Mouse (Mus musculus): ENCODE data around the gene Tex29. TPM values are rescaled to one million over a fixed set of nuclear protein-coding genes. Genes with fewer than 3 reads are reported as not detected.
"Not testable (repeated sequence)": the region's sequence is repeated elsewhere in the genome, so short reads cannot be mapped to it uniquely, and the experiment has no call there.

The Tex29 gene
- polyA plus RNA-seq, 1 experiment from 2014 or later = 0.20 TPM

DNA sequence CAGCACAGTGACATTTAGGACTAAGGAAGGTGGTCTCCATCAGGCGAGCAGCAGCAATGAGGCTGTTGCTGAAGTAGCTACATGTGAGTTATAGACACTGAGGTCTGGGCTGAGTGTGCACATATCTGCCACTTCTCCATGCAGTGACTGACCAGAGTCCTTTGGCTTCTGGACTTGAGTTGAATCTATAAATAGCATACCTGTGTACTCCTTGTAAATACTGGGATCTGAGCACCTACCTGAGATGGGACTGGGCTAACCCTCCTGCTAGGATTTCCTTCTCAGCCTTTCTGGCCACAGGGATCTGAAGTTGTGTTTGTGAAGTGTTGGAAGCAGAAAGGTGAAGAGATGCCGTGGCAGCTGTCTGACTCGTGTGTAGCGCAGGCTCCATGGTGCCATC is 7.1 kb upstream of the Tex29 start:
- Histone ChIP-seq H3K36me3 (peaks cover 59% of the 10 kb centered on the region), H3K27ac (no peak overlapping the region), H3K9ac (no peak overlapping the region), H3K4me2 (replicated peaks) (no peak overlapping the region), H3K27me3 (no peaks in the 10 kb centered on the region), H3K4me3 (no peak overlapping the region), H3K9me3 (no peaks in the 10 kb centered on the region), H3K4me1 (no peaks in the 10 kb centered on the region)
- WGBS = 85% methylated on average over 4 of the region's 4 CpGs
- no peak for ATAC-seq (ENCODE audit: insufficient number of reproducible peaks, insufficient read depth, low FRiP score, low TSS enrichment)

DNA sequence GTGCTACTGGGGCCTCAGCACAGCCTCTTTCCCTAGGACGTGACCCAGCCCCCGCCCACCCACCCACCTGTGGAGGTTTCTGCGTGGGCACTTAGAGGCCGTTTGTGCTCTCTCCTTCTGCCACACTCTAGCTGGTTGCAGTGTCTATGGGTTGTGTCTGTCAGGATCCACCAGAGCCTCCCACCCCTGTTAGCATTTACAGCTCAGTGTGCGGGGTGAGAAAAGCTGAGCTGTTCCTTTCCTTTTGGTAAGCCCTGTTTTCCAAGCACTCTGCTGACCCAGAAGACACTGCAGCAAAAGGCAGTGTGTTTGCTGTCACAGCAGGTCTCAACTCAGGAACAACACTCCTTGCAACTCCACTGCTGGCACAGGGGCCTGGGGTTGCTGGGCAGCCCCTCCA is 6.1 kb upstream of the Tex29 start:
- Histone ChIP-seq H3K27me3 (no peaks in the 10 kb centered on the region), H3K36me3 (peaks cover 50% of the 10 kb centered on the region), H3K9me3 (no peaks in the 10 kb centered on the region), H3K27ac (no peak overlapping the region), H3K4me3 (no peak overlapping the region), H3K9ac (no peak overlapping the region), H3K4me1 (no peaks in the 10 kb centered on the region), H3K4me2 (replicated peaks) (no peak overlapping the region)
- no peak for ATAC-seq (ENCODE audit: insufficient number of reproducible peaks, insufficient read depth, low FRiP score, low TSS enrichment)
- 86% methylated on average over 5 of the region's 5 CpGs for WGBS

DNA sequence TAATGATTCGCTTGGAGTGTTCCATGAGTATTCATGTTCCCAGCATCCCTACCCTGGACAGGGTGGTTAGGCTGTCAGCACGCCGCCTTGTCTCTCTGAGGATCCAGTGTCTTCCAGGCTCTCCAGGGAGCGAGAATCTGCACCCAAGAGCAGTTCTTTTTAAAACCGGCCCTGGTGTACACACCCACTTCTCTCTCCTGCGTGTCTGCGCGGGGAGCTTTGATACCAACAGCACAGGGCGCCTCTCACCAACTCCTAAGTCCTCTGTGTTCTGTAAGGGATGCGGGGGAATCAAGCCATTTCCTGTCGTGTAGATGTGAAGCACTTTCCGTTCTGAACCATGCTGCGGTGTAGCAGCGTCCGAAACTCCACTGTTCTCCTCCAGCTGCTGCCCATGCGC is 5.6 kb upstream of the Tex29 start:
- peaks cover 45% of the 10 kb centered on the region for H3K36me3 ChIP-seq
- H3K27me3 ChIP-seq = no peaks in the 10 kb centered on the region
- H3K9me3 ChIP-seq = no peaks in the 10 kb centered on the region
- WGBS = 88% methylated on average over 16 of the region's 16 CpGs
- H3K4me1 ChIP-seq = no peaks in the 10 kb centered on the region
- no peak overlapping the region for H3K4me3 ChIP-seq
- no peak overlapping the region for H3K9ac ChIP-seq
- no peak for ATAC-seq (ENCODE audit: insufficient number of reproducible peaks, insufficient read depth, low FRiP score, low TSS enrichment)
- H3K4me2 ChIP-seq (replicated peaks) = no peak overlapping the region
- no peak overlapping the region for H3K27ac ChIP-seq

DNA sequence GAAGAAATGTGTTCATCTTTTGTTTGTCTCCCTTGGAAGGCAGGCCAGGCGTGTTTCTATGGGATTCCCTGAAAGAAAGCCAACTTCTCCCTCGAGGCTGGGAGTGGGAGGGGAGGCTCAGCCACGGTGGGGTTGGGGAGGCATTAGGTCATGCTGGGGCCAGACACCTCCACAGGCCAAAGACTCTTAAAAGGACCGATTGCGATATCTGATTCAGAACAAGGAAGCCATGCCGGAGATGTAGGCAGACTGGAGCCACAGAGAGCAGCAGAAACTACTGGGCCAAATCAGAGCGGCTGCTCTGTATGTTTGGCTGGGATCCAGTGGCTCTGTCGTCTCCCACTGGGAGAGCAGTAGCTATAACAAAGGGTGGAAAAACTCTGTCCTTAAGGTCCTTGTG is 1.3 kb downstream of the Tex29 start:
- H3K4me1 ChIP-seq = no peaks in the 10 kb centered on the region
- 49% methylated on average over 8 of the region's 8 CpGs for WGBS
- H3K4me3 ChIP-seq = no peak overlapping the region
- no peaks in the 10 kb centered on the region for H3K9me3 ChIP-seq
- H3K9ac ChIP-seq = no peak overlapping the region
- ATAC-seq (ENCODE audit: insufficient number of reproducible peaks, insufficient read depth, low FRiP score, low TSS enrichment) = no peak
- H3K27me3 ChIP-seq = no peaks in the 10 kb centered on the region
- H3K27ac ChIP-seq = no peak overlapping the region
- no peaks in the 10 kb centered on the region for H3K36me3 ChIP-seq
- H3K4me2 ChIP-seq (replicated peaks) = no peak overlapping the region

DNA sequence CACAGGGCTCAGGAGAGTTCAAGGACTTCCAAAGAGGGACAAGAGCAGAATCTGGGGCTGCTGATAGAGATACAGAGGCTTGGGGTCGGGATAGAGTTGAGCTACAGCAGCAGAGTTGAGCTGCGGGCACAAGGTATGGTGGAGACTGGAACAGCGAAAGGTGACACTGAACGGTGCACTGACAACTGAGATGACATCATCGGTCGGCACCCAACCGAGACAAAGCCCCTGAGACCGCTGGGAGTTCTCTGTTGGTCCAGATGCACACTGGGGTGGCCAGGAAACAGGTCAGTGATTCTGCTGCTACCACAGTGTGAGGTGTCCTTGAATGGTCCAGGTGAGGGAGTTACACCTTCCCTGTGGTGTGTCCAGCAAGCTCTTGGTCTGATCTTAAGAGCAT is 2.5 kb downstream of the Tex29 start:
- Histone ChIP-seq H3K27ac (no peak overlapping the region), H3K27me3 (no peaks in the 10 kb centered on the region), H3K4me3 (no peak overlapping the region), H3K36me3 (no peaks in the 10 kb centered on the region), H3K4me2 (replicated peaks) (no peak overlapping the region), H3K9me3 (no peaks in the 10 kb centered on the region), H3K4me1 (no peaks in the 10 kb centered on the region), H3K9ac (no peak overlapping the region)
- ATAC-seq (ENCODE audit: insufficient number of reproducible peaks, insufficient read depth, low FRiP score, low TSS enrichment) = no peak
- 84% methylated on average over 8 of the region's 8 CpGs for WGBS

DNA sequence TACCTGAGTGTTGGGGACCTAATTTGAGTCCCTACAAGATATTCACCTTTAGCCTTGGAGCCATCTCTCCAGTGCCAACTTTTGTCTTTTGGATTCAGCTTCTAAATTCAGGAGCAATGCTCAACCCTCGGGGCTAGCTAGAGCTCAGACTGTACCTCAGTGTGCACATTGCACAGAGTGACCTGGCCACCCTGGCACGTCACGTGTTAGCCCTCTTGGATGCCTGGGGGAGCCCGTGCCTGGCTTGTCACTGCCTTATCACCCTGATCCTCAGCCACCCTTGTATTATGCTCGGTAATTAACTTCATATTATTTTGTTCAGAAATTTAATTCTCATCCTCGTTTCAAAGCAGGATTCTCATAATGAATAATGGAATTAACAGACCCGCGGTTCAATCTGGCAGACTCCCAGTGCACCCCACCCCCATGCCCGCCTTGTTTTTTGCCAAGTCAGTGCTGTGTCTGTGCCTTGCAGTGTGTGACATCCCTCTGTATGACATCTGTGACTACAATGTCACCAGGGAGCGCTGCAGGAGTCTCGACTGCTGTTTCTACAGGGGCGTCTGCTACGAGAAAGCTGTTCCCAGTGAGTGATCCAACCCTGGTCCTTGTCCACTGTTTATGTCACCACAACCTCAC is 3.5 kb downstream of the Tex29 start:
- Histone ChIP-seq H3K9me3 (no peaks in the 10 kb centered on the region), H3K27me3 (no peaks in the 10 kb centered on the region), H3K4me2 (replicated peaks) (no peak overlapping the region), H3K27ac (no peak overlapping the region), H3K4me1 (no peaks in the 10 kb centered on the region), H3K9ac (no peak overlapping the region), H3K4me3 (no peak overlapping the region), H3K36me3 (no peaks in the 10 kb centered on the region)
- 85% methylated on average over 13 of the region's 13 CpGs for WGBS
- ATAC-seq (ENCODE audit: insufficient number of reproducible peaks, insufficient read depth, low FRiP score, low TSS enrichment) = no peak

DNA sequence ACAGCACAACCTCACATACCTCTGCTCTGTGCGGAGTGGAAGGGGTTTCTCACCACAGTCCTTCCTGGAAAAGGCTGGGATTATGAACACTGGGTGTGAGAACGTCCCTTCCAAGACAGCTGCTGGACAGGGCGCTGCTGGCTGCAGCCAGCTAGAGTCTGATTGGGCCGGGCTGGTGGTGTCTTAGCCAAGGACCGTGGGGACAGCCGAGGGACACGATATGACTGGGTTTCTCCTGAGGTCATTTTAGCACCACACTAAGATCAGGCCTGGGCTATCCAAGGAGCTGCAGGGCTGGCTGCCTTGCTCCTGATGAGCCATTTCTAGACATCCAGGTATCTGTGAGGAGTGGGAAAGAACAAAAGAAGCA is 4.0 kb downstream of the Tex29 start:
- Histone ChIP-seq H3K27ac (no peak overlapping the region), H3K4me2 (replicated peaks) (no peak overlapping the region), H3K36me3 (no peaks in the 10 kb centered on the region), H3K4me1 (no peaks in the 10 kb centered on the region), H3K9me3 (no peaks in the 10 kb centered on the region), H3K9ac (no peak overlapping the region), H3K4me3 (no peak overlapping the region), H3K27me3 (no peaks in the 10 kb centered on the region)
- no peak for ATAC-seq (ENCODE audit: insufficient number of reproducible peaks, insufficient read depth, low FRiP score, low TSS enrichment)
- WGBS = 88% methylated on average over 7 of the region's 7 CpGs

DNA sequence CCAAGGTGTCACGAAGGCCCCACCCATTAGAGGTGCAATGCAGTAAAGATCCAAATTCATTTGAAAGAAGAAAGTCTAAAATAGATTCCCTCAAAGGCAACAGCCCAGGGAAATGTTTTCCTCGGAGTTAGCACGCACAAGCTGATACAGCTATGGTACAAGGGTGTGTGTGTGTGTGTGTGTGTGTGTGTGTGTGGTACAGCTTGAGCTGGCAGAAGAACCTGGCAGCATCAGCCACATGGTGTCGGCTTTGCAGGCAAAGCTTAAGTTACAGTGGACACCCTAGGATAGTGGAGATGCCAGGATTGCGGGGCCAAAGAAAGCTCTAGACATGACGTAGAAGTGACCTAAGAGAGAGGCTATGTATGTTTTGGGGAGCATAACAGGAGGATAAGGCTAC is 6.5 kb downstream of the Tex29 start:
- 91% methylated on average over 6 of the region's 6 CpGs for WGBS
- ATAC-seq (ENCODE audit: insufficient number of reproducible peaks, insufficient read depth, low FRiP score, low TSS enrichment) = no peak
- no peaks in the 10 kb centered on the region for H3K27me3 ChIP-seq
- no peaks in the 10 kb centered on the region for H3K4me1 ChIP-seq
- no peak overlapping the region for H3K9ac ChIP-seq
- H3K4me3 ChIP-seq = no peak overlapping the region
- H3K9me3 ChIP-seq = no peaks in the 10 kb centered on the region
- H3K36me3 ChIP-seq = no peaks in the 10 kb centered on the region
- no peak overlapping the region for H3K4me2 ChIP-seq (replicated peaks)
- H3K27ac ChIP-seq = no peak overlapping the region

DNA sequence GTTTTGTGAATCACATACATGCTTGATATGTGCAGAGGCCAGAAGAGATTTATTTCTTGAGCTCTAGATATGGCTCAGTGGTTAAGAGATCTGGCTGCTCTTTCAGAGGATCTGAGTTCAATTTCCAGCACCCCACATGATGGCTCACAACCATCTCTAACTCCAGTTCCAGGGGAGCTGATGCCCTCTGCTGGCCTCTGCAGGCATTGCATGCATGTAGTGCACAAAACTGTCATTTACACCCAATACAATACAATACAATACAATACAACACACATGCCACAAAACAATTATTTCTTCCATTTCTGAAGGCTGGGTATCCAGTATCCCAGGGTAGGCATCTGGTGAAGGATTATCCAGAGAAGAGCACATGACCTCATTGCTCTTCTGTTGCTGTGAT is 27.6 kb downstream of the Tex29 start:
- Histone ChIP-seq H3K9ac (no peak overlapping the region), H3K27me3 (no peaks in the 10 kb centered on the region), H3K9me3 (no peaks in the 10 kb centered on the region), H3K27ac (no peak overlapping the region), H3K4me3 (no peak overlapping the region), H3K4me2 (replicated peaks) (no peak overlapping the region), H3K4me1 (no peaks in the 10 kb centered on the region), H3K36me3 (no peaks in the 10 kb centered on the region)
- no peak for ATAC-seq (ENCODE audit: insufficient number of reproducible peaks, insufficient read depth, low FRiP score, low TSS enrichment)

DNA sequence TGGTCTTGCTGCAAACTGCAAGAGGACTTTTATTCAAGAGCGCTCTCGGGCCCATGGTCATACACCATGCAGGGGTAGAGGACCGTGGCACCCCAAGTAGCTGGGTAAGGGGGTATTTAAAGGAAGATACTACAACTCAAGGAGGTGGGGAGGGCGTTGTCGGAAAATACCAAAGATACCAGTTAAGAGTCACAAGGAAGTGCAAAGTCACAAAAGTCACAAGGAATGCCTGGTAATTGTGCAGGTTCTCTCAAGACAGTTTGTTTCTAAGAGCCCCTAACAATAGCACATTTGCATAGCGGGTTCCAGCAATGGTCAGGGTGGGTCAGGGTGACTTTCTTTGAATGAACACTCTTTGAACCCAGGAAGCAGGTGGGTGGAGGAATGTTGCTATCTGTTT is 34.0 kb downstream of the Tex29 start:
- not testable (repeated sequence) for H3K36me3 ChIP-seq; ATAC-seq (ENCODE audit: insufficient number of reproducible peaks, insufficient read depth, low FRiP score, low TSS enrichment)

DNA sequence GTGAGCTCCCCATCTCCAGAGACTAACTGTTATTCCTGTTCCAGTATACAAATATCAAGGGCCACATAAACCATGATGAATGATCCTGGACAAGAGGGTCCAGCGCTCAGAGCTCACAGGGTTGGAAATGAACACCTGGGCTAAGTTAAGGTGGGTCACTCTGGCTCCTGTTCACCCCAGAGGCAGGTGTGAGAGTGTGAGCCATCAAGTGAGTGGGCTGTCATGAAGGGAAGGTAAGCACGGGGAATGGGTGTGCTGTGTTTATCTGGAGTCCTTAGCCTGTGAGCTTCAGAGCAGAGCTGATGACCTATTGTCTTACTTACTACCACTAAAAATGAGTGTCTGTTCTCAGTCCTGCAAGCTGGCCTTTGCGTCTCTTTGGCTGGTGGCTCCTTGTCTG is 44.4 kb downstream of the Tex29 start:
- no peak overlapping the region for H3K4me3 ChIP-seq
- WGBS = 84% methylated on average over 3 of the region's 3 CpGs
- H3K27me3 ChIP-seq = no peaks in the 10 kb centered on the region
- no peak overlapping the region for H3K9ac ChIP-seq
- no peak overlapping the region for H3K4me2 ChIP-seq (replicated peaks)
- no peaks in the 10 kb centered on the region for H3K4me1 ChIP-seq
- no peaks in the 10 kb centered on the region for H3K36me3 ChIP-seq
- ATAC-seq (ENCODE audit: insufficient number of reproducible peaks, insufficient read depth, low FRiP score, low TSS enrichment) = no peak
- no peak overlapping the region for H3K27ac ChIP-seq
- H3K9me3 ChIP-seq = no peaks in the 10 kb centered on the region

More for the DNA sequence above, 34.0 kb downstream of the Tex29 start:
- H3K9ac ChIP-seq; H3K4me1 ChIP-seq; H3K4me2 ChIP-seq (replicated peaks); H3K9me3 ChIP-seq; H3K27me3 ChIP-seq; H3K4me3 ChIP-seq; H3K27ac ChIP-seq: not testable (repeated sequence)
- 91% methylated on average over 6 of the region's 6 CpGs for WGBS

DNA sequence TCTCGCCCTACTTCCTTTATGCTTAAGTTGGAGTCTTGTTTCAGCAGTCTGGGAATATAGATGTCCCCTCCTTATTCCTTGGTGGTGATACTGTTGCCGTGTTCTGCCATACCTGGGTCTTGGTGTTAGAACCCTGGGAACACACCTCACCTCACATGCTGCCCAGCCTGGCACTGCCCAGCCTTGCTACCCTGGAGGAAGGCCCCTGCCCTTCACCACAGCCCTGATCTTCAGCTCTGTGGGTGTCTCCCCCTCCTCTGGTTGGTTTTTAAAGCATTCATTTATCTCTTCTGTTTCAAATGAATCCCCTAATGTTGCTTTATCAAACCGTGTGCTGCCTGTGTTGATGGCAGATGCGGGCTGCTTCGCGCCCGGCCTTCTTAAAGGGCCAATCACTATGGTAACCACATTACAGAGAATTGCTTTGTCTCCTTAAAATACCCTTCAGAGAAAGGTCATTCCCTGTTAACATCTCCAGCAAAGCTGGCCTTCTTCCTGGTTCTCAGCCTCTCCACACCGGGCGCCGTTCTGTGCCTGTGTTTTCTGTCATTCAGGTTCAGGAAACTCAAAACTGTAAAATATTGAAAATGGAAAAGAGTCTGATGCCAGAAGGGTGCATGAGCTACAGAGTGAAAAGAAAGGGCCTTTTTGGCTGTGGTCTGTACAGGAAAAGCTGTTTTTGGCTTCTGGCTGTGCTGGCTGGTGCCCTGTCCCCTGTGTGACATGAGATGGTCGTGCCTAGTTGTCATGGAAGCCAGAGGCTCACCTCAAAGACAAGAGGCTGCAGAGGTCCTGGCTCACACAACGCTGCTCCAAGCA is 45.8 kb downstream of the Tex29 start:
- Histone ChIP-seq H3K4me3 (no peak overlapping the region), H3K36me3 (no peaks in the 10 kb centered on the region), H3K4me2 (replicated peaks) (no peak overlapping the region), H3K27me3 (no peaks in the 10 kb centered on the region), H3K4me1 (no peaks in the 10 kb centered on the region), H3K27ac (no peak overlapping the region), H3K9ac (no peak overlapping the region), H3K9me3 (no peaks in the 10 kb centered on the region)
- ATAC-seq (ENCODE audit: insufficient number of reproducible peaks, insufficient read depth, low FRiP score, low TSS enrichment) = no peak
- 65% methylated on average over 12 of the region's 12 CpGs for WGBS

Data from embryonic facial prominence, embryonic 12.5 days (tissue).